Mouse (Mus musculus) intestine, postnatal 0 days (tissue): ENCODE measurements at regions not wholly inside any gene's neighbourhood (a gene's known extent, or its start where the extent isn't known, plus 50 kb on each side); places are given as distances from the start of the nearest gene placed in this dataset.

Experiments used
- ATAC-seq: fragments of 200-750 bp; cut with Nextera tagmentation; 2 replicates; pipeline ENCODE4 v1.8.0; 2017; ENCODE audit warnings: mild to moderate bottlenecking, moderate TSS enrichment, moderate library complexity
- H3K27ac ChIP-seq: fragments of 300-500 bp; sonication (generic); 2 replicates; pipeline ENCODE4 v1.5.1; 2014; ENCODE audit warnings: mild to moderate bottlenecking, low read depth, low read length, moderate library complexity
- H3K27me3 ChIP-seq: fragments of 300-500 bp; sonication (generic); replicated peaks from 2 replicates; pipeline ENCODE4 v1.6.1; 2014; ENCODE audit warnings: low read length, mixed read lengths; ENCODE audit not compliant: control insufficient read depth, insufficient read depth
- H3K36me3 ChIP-seq: fragments of 300-500 bp; sonication (generic); 2 replicates; pipeline ENCODE4 v1.6.1; 2014; ENCODE audit warnings: mild to moderate bottlenecking, moderate library complexity; ENCODE audit not compliant: control insufficient read depth, insufficient read depth
- H3K4me1 ChIP-seq: fragments of 300-500 bp; sonication (generic); replicated peaks from 2 replicates; pipeline ENCODE4 v1.6.1; 2014; ENCODE audit warnings: antibody characterized with exemption, low read length, mixed read lengths; ENCODE audit not compliant: control insufficient read depth, insufficient read depth
- H3K4me2 ChIP-seq: fragments of 300-500 bp; sonication (generic); replicated peaks from 2 replicates; pipeline ENCODE4 v1.6.1; 2014; ENCODE audit warnings: low read depth, mild to moderate bottlenecking, moderate library complexity
- H3K4me3 ChIP-seq: fragments of 300-500 bp; sonication (generic); 2 replicates; pipeline ENCODE4 v1.5.1; 2014; ENCODE audit warnings: low read depth, low read length
- H3K9ac ChIP-seq: fragments of 300-500 bp; sonication (generic); 2 replicates; pipeline ENCODE4 v1.6.1; 2014; ENCODE audit warnings: mild to moderate bottlenecking, low read depth, low read length
- H3K9me3 ChIP-seq: fragments of 300-500 bp; sonication (generic); 2 replicates; pipeline ENCODE4 v1.6.1; 2016; ENCODE audit warnings: mixed run types; ENCODE audit not compliant: control insufficient read depth
- CTCF ChIP-seq: sonication (generic); IDR thresholded peaks from 2 replicates; pipeline ENCODE4 v1.5.1; 2016; ENCODE audit warnings: low read depth, mild to moderate bottlenecking, control low read depth, antibody characterized with exemption, moderate library complexity
- WGBS: fragments of 180-500 bp; shearing (Covaris S2); extraction: QIAGEN DNeasy Blood & Tissue Kit; methylation state at CpG from one replicate; pipeline ENCODE4 v1.1.7; 2014; 5-methylcytosine and 5-hydroxymethylcytosine counted together

DNA sequence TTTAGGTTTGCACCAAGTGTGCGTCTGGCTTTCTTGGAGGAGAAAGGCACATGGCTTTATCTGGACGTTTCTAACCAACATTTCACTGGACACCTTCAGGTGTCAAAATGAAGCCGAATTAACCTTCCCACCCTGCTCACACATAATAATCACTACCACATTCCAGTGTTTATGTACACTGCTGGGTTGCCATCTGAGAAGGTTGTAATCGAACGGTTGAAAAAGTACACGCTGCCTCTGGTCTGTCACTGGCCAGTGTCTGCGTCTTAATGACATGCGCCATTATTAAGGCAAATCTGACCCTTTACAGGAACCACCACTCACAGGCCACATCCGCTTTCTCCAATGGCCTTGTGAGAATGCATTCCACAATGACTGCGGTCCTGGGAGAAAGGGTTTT, 96.4 kb downstream of the Ackr3 start:
- WGBS, result 68% methylated on average over 10 of the region's 10 CpGs
- H3K27me3 ChIP-seq, result no peaks in the 10 kb centered on the region
- H3K9ac ChIP-seq, result no peak overlapping the region
- H3K4me3 ChIP-seq, result no peak overlapping the region
- no peak overlapping the region for H3K27ac ChIP-seq
- H3K4me1 ChIP-seq, result no peaks in the 10 kb centered on the region
- no peaks in the 10 kb centered on the region for H3K36me3 ChIP-seq
- H3K4me2 ChIP-seq, result no peak overlapping the region
- no peaks in the 10 kb centered on the region for H3K9me3 ChIP-seq
- ATAC-seq, result no peak
- no peak for TF ChIP-seq CTCF

DNA sequence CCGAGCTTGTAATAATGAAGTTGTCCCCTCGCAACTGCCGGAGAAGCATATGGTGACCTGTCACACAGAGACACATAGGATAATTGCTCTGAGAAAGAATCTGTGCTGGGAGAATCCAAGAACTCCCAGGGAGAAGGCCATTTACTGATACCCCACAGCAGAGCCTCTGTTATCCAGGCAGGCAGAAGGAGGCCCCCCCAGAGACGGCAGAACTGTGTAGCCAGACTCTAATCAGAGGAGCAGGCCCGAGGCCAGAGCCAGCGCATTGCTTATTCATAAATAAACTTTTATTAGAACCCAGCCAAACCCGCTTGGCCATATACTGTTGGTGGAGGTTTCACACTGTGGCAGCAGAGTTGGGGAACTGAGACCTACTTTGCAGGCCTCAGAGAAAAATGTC, 100.6 kb downstream of the Ackr3 start:
- H3K4me1 ChIP-seq, result no peaks in the 10 kb centered on the region
- H3K9ac ChIP-seq, result no peak overlapping the region
- 69% methylated on average over 7 of the region's 7 CpGs for WGBS
- no peaks in the 10 kb centered on the region for H3K36me3 ChIP-seq
- no peak for ATAC-seq
- no peak overlapping the region for H3K4me2 ChIP-seq
- no peak overlapping the region for H3K27ac ChIP-seq
- no peaks in the 10 kb centered on the region for H3K27me3 ChIP-seq
- H3K9me3 ChIP-seq, result no peaks in the 10 kb centered on the region
- no peak for TF ChIP-seq CTCF
- no peak overlapping the region for H3K4me3 ChIP-seq

DNA sequence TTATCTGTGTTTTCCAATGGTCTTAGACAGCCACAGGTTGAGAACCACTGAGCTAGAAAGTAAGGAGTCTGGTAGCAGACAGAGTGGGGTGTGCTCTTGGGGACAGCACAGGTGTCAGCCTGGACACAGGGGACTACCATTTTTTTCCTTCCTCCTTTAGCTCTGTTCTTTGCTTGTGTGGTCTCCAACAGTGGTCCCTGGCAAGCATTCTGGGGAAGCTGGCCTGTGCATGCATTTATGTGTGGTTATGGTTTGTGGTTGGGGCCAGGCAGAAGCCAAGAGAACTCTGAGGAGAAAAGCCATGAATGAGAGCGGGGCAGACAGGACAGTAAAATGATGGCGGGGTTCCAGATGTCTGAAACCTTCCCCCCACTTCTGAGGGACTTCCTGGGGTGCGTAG, 107.2 kb downstream of the Ackr3 start:
- Histone ChIP-seq H3K4me2 (no peak overlapping the region), H3K4me3 (no peak overlapping the region), H3K9ac (no peak overlapping the region), H3K9me3 (no peaks in the 10 kb centered on the region), H3K27me3 (no peaks in the 10 kb centered on the region), H3K36me3 (no peaks in the 10 kb centered on the region), H3K4me1 (no peaks in the 10 kb centered on the region), H3K27ac (no peak overlapping the region)
- ATAC-seq, result no peak
- WGBS, result 64% methylated on average over 3 of the region's 3 CpGs
- no peak for TF ChIP-seq CTCF

DNA sequence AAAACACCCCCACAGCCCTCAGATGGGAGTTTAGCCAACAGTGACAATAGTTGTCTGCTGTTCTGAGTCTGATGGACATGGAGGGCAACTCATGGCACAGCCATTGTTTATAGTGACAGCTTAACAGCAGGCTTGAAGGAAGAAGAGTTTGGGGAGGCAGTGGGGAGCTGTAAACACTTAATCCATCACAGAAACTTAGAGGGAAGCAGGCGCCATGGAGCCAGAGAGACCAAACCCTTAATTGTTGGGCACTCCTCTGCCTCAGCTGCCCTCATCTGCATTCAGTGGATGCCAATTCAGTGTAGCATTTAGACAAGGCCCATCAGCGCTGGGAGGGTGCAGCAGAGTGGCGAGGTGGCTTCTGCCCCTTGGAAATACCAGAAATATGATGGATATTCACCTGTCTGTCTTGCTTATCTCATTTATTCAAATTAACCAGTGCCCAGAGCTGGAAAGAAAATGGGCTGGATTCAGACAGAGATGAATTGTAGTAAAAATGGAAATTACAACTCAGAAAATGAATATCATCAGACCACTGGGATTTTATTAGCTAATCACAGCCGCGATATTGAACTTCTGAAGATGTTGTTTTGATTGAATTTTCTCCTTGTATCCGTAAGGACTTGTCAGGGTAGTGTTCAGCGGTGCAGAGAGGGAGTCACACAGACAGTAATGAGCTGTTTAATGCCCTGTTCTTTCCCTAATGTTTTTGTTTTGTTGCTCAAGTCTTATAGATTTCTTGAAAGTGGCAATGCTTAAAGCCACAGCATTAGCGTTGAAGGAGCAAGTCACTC, 108.1 kb downstream of the Ackr3 start:
- Histone ChIP-seq H3K4me1 (no peaks in the 10 kb centered on the region), H3K36me3 (no peaks in the 10 kb centered on the region), H3K27me3 (no peaks in the 10 kb centered on the region), H3K9ac (no peak overlapping the region), H3K4me2 (no peak overlapping the region), H3K9me3 (no peaks in the 10 kb centered on the region), H3K27ac (no peak overlapping the region), H3K4me3 (no peak overlapping the region)
- no peak for TF ChIP-seq CTCF
- no peak for ATAC-seq
- 79% methylated on average over 8 of the region's 8 CpGs for WGBS

DNA sequence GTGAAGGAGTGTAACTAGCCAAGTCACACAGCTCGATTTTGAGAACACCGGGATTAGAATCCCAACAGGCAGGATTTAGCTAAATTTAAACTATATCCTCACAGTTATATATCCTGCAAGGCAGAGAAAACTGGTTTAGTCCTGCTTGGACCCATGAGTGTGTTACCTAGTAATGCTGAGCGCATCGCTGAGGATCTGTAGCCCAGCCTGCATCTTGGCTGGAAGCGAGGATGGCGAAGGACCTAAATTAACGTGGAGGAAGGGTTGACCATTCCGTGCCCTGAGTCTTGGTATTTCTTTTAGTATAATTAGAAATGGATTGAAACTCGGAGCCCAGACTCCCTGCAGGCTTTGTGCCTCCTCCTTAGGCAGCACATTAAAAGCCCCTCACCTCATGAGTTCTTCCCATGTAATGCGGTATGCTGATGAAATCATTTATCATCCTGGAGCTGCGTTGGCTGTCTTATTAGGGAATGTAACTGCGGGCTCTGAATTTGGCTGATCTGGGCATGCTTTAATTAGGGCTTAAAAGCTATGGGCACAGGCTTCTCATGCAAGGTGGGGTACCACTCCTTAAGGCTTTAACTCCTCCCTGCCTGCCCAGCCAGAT, 110.1 kb downstream of the Ackr3 start:
- no peak for TF ChIP-seq CTCF
- Histone ChIP-seq H3K4me3 (no peak overlapping the region), H3K4me2 (no peak overlapping the region), H3K27ac (no peak overlapping the region), H3K9ac (no peak overlapping the region), H3K9me3 (no peaks in the 10 kb centered on the region), H3K27me3 (no peaks in the 10 kb centered on the region), H3K36me3 (no peaks in the 10 kb centered on the region), H3K4me1 (no peaks in the 10 kb centered on the region)
- no peak for ATAC-seq
- WGBS, result 91% methylated on average over 12 of the region's 12 CpGs

DNA sequence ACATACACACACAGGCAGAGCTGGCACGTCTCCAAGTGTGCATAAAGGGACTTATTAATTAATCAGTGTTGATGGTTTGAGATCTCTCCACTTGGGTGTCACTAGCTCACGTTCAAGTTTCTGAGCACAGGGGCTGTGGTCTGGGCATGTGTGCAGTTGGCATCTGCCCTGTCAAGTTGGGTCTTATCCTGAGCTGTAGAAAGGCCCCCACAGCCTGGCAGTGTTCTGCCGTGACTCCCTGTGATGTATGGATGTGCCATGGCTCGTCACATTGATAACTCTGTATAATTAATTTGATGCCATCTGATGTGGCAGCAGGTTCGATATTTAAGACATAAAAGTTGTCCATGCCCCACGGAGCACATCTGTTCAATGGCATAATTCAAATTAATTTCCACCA, 114.1 kb downstream of the Ackr3 start:
- H3K9me3 ChIP-seq, result no peaks in the 10 kb centered on the region
- no peaks in the 10 kb centered on the region for H3K4me1 ChIP-seq
- TF ChIP-seq CTCF, result no peak
- no peaks in the 10 kb centered on the region for H3K36me3 ChIP-seq
- WGBS, result 85% methylated on average over 6 of the region's 6 CpGs
- H3K27me3 ChIP-seq, result no peaks in the 10 kb centered on the region
- H3K4me2 ChIP-seq, result no peak overlapping the region
- H3K4me3 ChIP-seq, result no peak overlapping the region
- H3K27ac ChIP-seq, result no peak overlapping the region
- no peak overlapping the region for H3K9ac ChIP-seq
- no peak for ATAC-seq
